Mouse (Mus musculus) cerebellum, adult 2 months (tissue): ENCODE results near the gene Masp1.

ENCODE experiments used
- CTCF ChIP-seq: fragments of 200-500 bp; IDR thresholded peaks from 2 replicates; pipeline ENCODE4 v1.5.1; 2011; ENCODE audit warnings: low read depth, mild to moderate bottlenecking, control low read depth, low read length, moderate library complexity, borderline replicate concordance; ENCODE audit not compliant: insufficient read depth
- POLR2A ChIP-seq: fragments of 200-500 bp; IDR thresholded peaks from 2 replicates; pipeline ENCODE4 v1.6.1; 2011; ENCODE audit warnings: low read length, control low read depth, borderline replicate concordance; ENCODE audit not compliant: insufficient read depth

DNA sequence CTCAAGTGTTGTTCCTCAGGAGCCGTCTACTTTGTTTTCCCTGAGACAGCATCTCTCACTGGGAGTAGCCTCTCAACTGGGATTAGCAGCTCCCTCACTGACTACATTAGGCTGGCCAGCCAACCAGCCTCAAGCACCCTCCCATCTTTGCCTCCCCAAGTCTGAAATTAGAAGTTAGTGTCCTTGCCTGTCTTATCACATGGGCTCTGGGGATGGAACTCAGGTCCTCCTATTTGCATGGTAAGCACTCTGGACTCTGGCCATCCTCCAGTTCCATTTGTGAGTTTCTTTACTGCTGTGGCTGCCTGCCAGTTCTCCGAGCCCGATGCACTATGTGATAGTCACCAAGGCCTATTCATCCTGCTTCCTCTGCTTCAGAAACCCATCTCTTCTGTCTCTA, 4.8 kb downstream of the Masp1 start:
- TF ChIP-seq POLR2A (no peak), CTCF (no peak)
